Mouse (Mus musculus) hindbrain, postnatal 0 days (tissue): ENCODE data around the gene Ndufaf8. TPM values are rescaled to one million over a fixed set of nuclear protein-coding genes. Genes with fewer than 3 reads are reported as not detected.

Source experiments
- ATAC-seq: fragments of 200-750 bp; cut with Nextera tagmentation; 2 replicates; pipeline ENCODE4 v1.8.0; 2017; ENCODE audit warnings: mild to moderate bottlenecking, moderate TSS enrichment, moderate library complexity
- DNase-seq: peaks from one replicate; pipeline ENCODE4 v3.0.0-alpha.2; 2015; ENCODE audit warnings: low spot score
- H3K27ac ChIP-seq: fragments of 300-500 bp; sonication (generic); 2 replicates; pipeline ENCODE4 v1.5.1; 2014; ENCODE audit warnings: mild to moderate bottlenecking
- H3K27me3 ChIP-seq: fragments of 300-500 bp; sonication (generic); 2 replicates; pipeline ENCODE4 v1.6.1; 2014; ENCODE audit warnings: low read length, mixed read lengths; ENCODE audit not compliant: insufficient read depth
- H3K36me3 ChIP-seq: fragments of 300-500 bp; sonication (generic); 2 replicates; pipeline ENCODE4 v1.6.1; 2014; ENCODE audit warnings: low read length, mixed read lengths; ENCODE audit not compliant: insufficient read depth
- H3K4me1 ChIP-seq: fragments of 300-500 bp; sonication (generic); 2 replicates; pipeline ENCODE4 v1.6.1; 2014; ENCODE audit warnings: antibody characterized with exemption, low read length, mixed read lengths; ENCODE audit not compliant: insufficient read depth
- H3K4me2 ChIP-seq: fragments of 300-500 bp; sonication (generic); 2 replicates; pipeline ENCODE4 v1.6.1; 2014; ENCODE audit warnings: low read depth, mild to moderate bottlenecking, low read length, moderate library complexity, mixed read lengths
- H3K4me3 ChIP-seq: fragments of 300-500 bp; sonication (generic); 2 replicates; pipeline ENCODE4 v1.5.1; 2014; ENCODE audit warnings: low read length
- H3K9ac ChIP-seq: fragments of 300-500 bp; sonication (generic); replicated peaks from 2 replicates; pipeline ENCODE4 v1.6.1; 2014; ENCODE audit warnings: mild to moderate bottlenecking, low read length, moderate library complexity, mixed read lengths
- H3K9me3 ChIP-seq: fragments of 300-500 bp; sonication (generic); 2 replicates; pipeline ENCODE4 v1.6.1; 2016; ENCODE audit warnings: low read length, mixed read lengths
- CTCF ChIP-seq: IDR thresholded peaks from 2 replicates; pipeline ENCODE4 v1.5.1; 2016; ENCODE audit warnings: antibody characterized with exemption, control low read depth, low read depth
- WGBS: fragments of 180-500 bp; shearing (Covaris S2); extraction: QIAGEN DNeasy Blood & Tissue Kit; methylation state at CpG from one replicate; pipeline ENCODE4 v1.1.7; 2014; 5-methylcytosine and 5-hydroxymethylcytosine counted together
- microRNA-seq, 2 experiments: library from miRNA; unstranded; fragments of <30 nt; microRNA quantifications; one replicate each; pipeline ENCODE4; 2016
- polyA plus RNA-seq: library from polyadenylated mRNA; unstranded; fragments of >200 nt; fragmentation: Nextera tagmentation; extraction: Ambion mirVana; gene quantifications from 2 replicates; pipeline ENCODE4 v1.2.1, GENCODE M21; 2015
- total RNA-seq: library from RNA; depleted of rRNA; stranded (reverse); fragments of >200 nt; gene quantifications from 2 replicates; pipeline ENCODE4 v1.2.3, GENCODE M21; 2014; rRNA removed

Ndufaf8 gene
- total and polyA plus RNA-seq, 2 experiments from 2014 or later = 56.1 to 62.7 TPM

DNA sequence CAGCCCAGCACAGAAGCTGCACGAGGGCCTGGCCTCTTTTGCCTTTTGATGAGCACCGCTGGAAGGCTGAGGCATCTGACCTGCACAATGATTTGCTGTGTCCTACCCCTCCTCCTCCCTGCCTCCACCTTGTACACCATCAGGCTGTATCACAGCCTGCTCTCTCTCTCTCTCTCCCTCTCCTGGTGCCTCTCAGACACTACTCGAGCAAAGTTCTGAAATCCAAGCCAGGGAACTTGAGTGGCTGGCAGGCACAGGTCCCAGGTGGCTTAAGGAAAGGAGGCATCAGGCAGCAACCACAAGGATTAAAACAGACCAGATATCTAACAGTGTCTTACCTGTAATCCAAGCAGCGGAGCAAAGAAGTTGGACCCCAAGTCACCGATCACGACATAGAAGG, 41.5 kb downstream of the Ndufaf8 start:
- H3K4me3 ChIP-seq = no peak overlapping the region
- ATAC-seq = no peak
- H3K27ac ChIP-seq = no peak overlapping the region
- 66% methylated on average over 6 of the region's 6 CpGs for WGBS
- H3K9ac ChIP-seq = no peak overlapping the region
- H3K36me3 ChIP-seq = no peaks in the 10 kb centered on the region
- H3K27me3 ChIP-seq = no peaks in the 10 kb centered on the region
- no peaks in the 10 kb centered on the region for H3K9me3 ChIP-seq
- TF ChIP-seq CTCF = 0 out of 2 replicates have a peak, but pooled peaks have one; percentile 17
- no peak overlapping the region for H3K4me2 ChIP-seq
- DNase-seq = no peak
- peaks cover 7% of the 10 kb centered on the region for H3K4me1 ChIP-seq

- TF ChIP-seq CTCF = peak; percentile 46
- peaks cover 4% of the 10 kb centered on the region; the same call in 1 of the 2 replicates for H3K4me1 ChIP-seq
- no peaks in the 10 kb centered on the region for H3K9me3 ChIP-seq
- no peaks in the 10 kb centered on the region for H3K27me3 ChIP-seq
- ATAC-seq = peak; percentile 74; the same call in 1 of the 2 replicates
- DNase-seq = peak; percentile 56
- peak overlapping the region; percentile 45; the same call in 1 of the 2 replicates for H3K27ac ChIP-seq
- no peak overlapping the region for H3K4me2 ChIP-seq
- H3K4me3 ChIP-seq = no peak overlapping the region
- H3K36me3 ChIP-seq = no peaks in the 10 kb centered on the region
- WGBS = 66% methylated on average over 3 of the region's 3 CpGs
- no peak overlapping the region for H3K9ac ChIP-seq
Observed at GRCm38 (mm10) chr11:120142601-120143051, 43.9 kb downstream of the Ndufaf8 start.

GRCm38 (mm10) chr11:120143708-120144497, 45.2 kb downstream of the Ndufaf8 start:
- ATAC-seq (no peak), DNase-seq (no peak)
- Histone ChIP-seq H3K9ac (no peak overlapping the region), H3K9me3 (no peaks in the 10 kb centered on the region), H3K4me1 (peaks cover 4% of the 10 kb centered on the region; the same call in 1 of the 2 replicates), H3K4me2 (no peak overlapping the region), H3K27me3 (no peaks in the 10 kb centered on the region), H3K36me3 (no peaks in the 10 kb centered on the region), H3K4me3 (no peak overlapping the region), H3K27ac (no peak overlapping the region)
- no peak for TF ChIP-seq CTCF
- WGBS = 73% methylated on average over 13 of the region's 13 CpGs

DNA sequence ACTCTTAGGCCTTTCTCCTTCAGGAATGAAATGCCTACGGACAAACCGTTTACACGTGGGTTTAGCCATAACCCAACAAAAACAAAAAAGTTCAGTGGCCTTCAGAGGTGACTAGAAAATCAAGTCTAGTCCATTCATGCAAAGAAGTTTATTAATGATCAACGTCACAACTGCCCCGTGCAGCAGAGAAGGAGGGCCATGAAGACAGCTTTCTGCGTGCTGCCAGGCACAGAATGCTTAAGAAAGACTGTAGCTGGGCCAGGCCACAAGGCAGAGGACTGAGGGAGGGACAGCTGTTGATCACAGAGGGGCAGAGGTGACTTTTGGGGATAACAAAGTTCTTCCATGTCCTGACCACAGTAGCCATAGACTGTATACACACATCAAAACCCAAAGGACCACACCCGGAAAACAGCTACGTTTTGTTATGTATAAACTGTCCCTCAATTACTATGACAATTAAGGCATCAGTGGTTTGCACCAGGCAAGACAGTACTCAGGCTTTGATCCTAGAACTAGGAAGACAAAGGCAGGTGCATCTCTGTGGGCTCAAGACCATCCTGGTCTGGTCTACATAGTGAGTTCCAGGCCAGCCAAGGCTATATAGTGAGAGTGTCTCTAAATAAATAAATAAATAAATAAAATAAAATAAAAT, 49.6 kb downstream of the Ndufaf8 start:
- no peaks in the 10 kb centered on the region for H3K9me3 ChIP-seq
- H3K27me3 ChIP-seq = no peaks in the 10 kb centered on the region
- H3K4me1 ChIP-seq = peaks cover 14% of the 10 kb centered on the region
- H3K36me3 ChIP-seq = no peaks in the 10 kb centered on the region
- no peak for ATAC-seq
- H3K27ac ChIP-seq = no peak overlapping the region
- H3K4me3 ChIP-seq = no peak overlapping the region
- 83% methylated on average over 8 of the region's 8 CpGs for WGBS
- no peak for TF ChIP-seq CTCF
- no peak for DNase-seq
- no peak overlapping the region for H3K9ac ChIP-seq
- H3K4me2 ChIP-seq = no peak overlapping the region

DNA sequence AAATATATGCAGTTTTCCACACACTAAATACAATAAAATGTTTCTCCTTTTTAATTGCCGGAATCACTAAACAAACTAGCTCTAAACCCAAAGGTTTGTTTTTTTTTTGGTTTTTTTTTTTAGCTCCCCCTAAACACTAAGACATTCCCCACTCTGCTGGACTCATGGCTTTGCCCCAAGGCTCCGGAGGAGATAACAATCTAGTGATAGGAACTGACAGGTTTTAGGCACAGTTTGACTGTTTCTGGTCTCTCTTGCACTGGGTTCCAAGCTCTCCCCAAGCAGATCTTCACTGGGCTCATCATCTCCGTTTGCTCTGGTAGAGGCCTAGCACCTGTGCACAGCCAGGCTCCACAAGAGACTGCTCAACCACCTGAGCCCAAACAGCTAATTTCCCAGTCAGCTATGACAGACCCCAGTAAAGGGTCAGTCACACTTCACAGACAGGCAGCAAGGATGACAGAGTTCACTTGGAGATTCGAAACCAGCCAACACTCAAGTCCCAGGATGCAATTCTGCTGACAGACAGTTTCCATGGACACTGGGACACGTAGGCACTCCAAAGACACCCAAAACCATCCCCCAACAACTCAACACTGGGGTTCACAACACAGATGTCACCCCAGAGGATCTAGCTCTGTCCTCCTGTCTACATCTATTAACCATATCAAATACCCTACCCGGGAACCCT, 50.9 kb downstream of the Ndufaf8 start:
- ATAC-seq (no peak), DNase-seq (peak; percentile 46)
- H3K27me3 ChIP-seq = no peaks in the 10 kb centered on the region
- H3K36me3 ChIP-seq = no peaks in the 10 kb centered on the region
- H3K4me1 ChIP-seq = peaks cover 10% of the 10 kb centered on the region
- peak overlapping the region; percentile 69; the same call in 1 of the 2 replicates for H3K9ac ChIP-seq
- H3K9me3 ChIP-seq = no peaks in the 10 kb centered on the region
- peak overlapping the region; percentile 86 for H3K4me3 ChIP-seq
- TF ChIP-seq CTCF = no peak
- peak overlapping the region; percentile 73; the same call in 1 of the 2 replicates for H3K27ac ChIP-seq
- peak overlapping the region; percentile 86 for H3K4me2 ChIP-seq
- WGBS = 30% methylated on average over 6 of the region's 6 CpGs

Small RNA genes within 50 kb of the gene (microRNA-seq; reads per million reads assigned to microRNA genes)
- gene Gm25948 = 0 reads per million in 2 experiments

Other genes with a start within 250 kb of the Ndufaf8 start
- gene Chmp6, start 185.5 kb upstream of the Ndufaf8 start, total RNA-seq = 102 and 117 TPM in 2 replicates
- 115 and 118 TPM in 2 replicates for gene Chmp6, start 185.5 kb upstream of the Ndufaf8 start, polyA plus RNA-seq
- gene Baiap2, start 156.2 kb upstream of the Ndufaf8 start, total RNA-seq = 45.9 and 62.4 TPM in 2 replicates
- 30.8 and 31.5 TPM in 2 replicates for gene Baiap2, start 156.2 kb upstream of the Ndufaf8 start, polyA plus RNA-seq
- gene Aatk, start 51.8 kb upstream of the Ndufaf8 start, total RNA-seq = 161 and 184 TPM in 2 replicates
- 33.3 and 35.5 TPM in 2 replicates for gene Aatk, start 51.8 kb upstream of the Ndufaf8 start, polyA plus RNA-seq
- gene Cep131, start 12.1 kb upstream of the Ndufaf8 start, total RNA-seq = 18.5 and 18.7 TPM in 2 replicates
- 23.3 and 26.4 TPM in 2 replicates for gene Cep131, start 12.1 kb upstream of the Ndufaf8 start, polyA plus RNA-seq
- gene Tepsin, start 197 bp upstream of the Ndufaf8 start, total RNA-seq = 30.6 and 31.6 TPM in 2 replicates
- gene Tepsin, start 197 bp upstream of the Ndufaf8 start, polyA plus RNA-seq = 13.8 and 14.8 TPM in 2 replicates
- 167 and 178 TPM in 2 replicates for gene Slc38a10, start 52.4 kb downstream of the Ndufaf8 start, total RNA-seq
- 95.9 and 101 TPM in 2 replicates for gene Slc38a10, start 52.4 kb downstream of the Ndufaf8 start, polyA plus RNA-seq
- gene Bahcc1, start 134.0 kb downstream of the Ndufaf8 start, total RNA-seq = 31.1 and 43.1 TPM in 2 replicates
- 8.8 and 9.1 TPM in 2 replicates for gene Bahcc1, start 134.0 kb downstream of the Ndufaf8 start, polyA plus RNA-seq
- gene Actg1, start 249.6 kb downstream of the Ndufaf8 start, total RNA-seq = 2,410 and 2,568 TPM in 2 replicates
- 3,348 and 3,639 TPM in 2 replicates for gene Actg1, start 249.6 kb downstream of the Ndufaf8 start, polyA plus RNA-seq